Mouse (Mus musculus) ES-E14 (cell line): ENCODE results near the gene Gm6993. TPM values are rescaled to one million over a fixed set of nuclear protein-coding genes. Genes with fewer than 3 reads are reported as not detected.
A peak's percentile ranks its signal among the peaks of the same experiment; 100 is the strongest.

Experiments used
- DNase-seq: peaks from one replicate; pipeline ENCODE4 v3.0.0-alpha.2; 2013; ENCODE audit warnings: low read depth, low spot score
- H3K27ac ChIP-seq: 2 replicates; pipeline ENCODE4 v1.5.1; 2012; ENCODE audit warnings: low read depth, mild to moderate bottlenecking, low read length, moderate library complexity, mixed read lengths; ENCODE audit not compliant: poor library complexity, insufficient read depth, severe bottlenecking
- H3K36me3 ChIP-seq: 2 replicates; pipeline ENCODE4 v1.6.1; 2012; ENCODE audit warnings: mild to moderate bottlenecking, low read length, moderate library complexity, mixed read lengths; ENCODE audit not compliant: control insufficient read depth, poor library complexity, insufficient read depth, severe bottlenecking
- H3K4me1 ChIP-seq, 2 experiments: fragments of 150-350 bp in 1 of 2; sonication (generic) in 1 of 2; 2 replicates each; pipeline ENCODE4 v1.6.1; 2012; ENCODE audit warnings: low read length in 2 of 2, mild to moderate bottlenecking in 1 of 2, mixed read lengths in 1 of 2; ENCODE audit not compliant: control insufficient read depth in 2 of 2, insufficient read depth in 2 of 2, poor library complexity in 1 of 2
- H3K4me3 ChIP-seq, 2 experiments: fragments of 150-350 bp in 1 of 2; sonication (generic) in 1 of 2; 2 replicates each; pipeline ENCODE4 v1.5.1; 2012; ENCODE audit warnings: low read length in 2 of 2, low read depth in 1 of 2, mild to moderate bottlenecking in 1 of 2, mixed read lengths in 1 of 2; ENCODE audit not compliant: insufficient read depth in 1 of 2, poor library complexity in 1 of 2, severe bottlenecking in 1 of 2
- H3K9ac ChIP-seq: 2 replicates; pipeline ENCODE4 v1.6.1; 2012; ENCODE audit warnings: low read depth, mild to moderate bottlenecking, low read length, mixed read lengths; ENCODE audit not compliant: poor library complexity, insufficient read depth, severe bottlenecking
- H3K9me3 ChIP-seq: fragments of 150-350 bp; sonication (generic); 2 replicates; pipeline ENCODE4 v1.6.1; 2012; ENCODE audit warnings: low read depth, mild to moderate bottlenecking, low read length; ENCODE audit not compliant: control insufficient read depth, insufficient read depth
- CHD2 ChIP-seq: IDR thresholded peaks from 2 replicates; pipeline ENCODE4 v1.6.1; 2014; ENCODE audit warnings: mild to moderate bottlenecking, low read depth, low read length, inconsistent platforms
- HCFC1 ChIP-seq: IDR thresholded peaks from 2 replicates; pipeline ENCODE4 v1.6.1; 2012; ENCODE audit warnings: low read length, inconsistent platforms, borderline replicate concordance; ENCODE audit not compliant: insufficient read depth
- MAFK ChIP-seq: IDR thresholded peaks from 2 replicates; pipeline ENCODE4 v1.6.1; 2014; ENCODE audit warnings: mild to moderate bottlenecking, low read depth, low read length, inconsistent platforms; ENCODE audit not compliant: insufficient read depth
- ZC3H11A ChIP-seq: IDR thresholded peaks from 2 replicates; pipeline ENCODE4 v1.6.1; 2012; ENCODE audit warnings: low read depth, mild to moderate bottlenecking, inconsistent platforms, low read length, borderline replicate concordance
- ZNF384 ChIP-seq: IDR thresholded peaks from 2 replicates; pipeline ENCODE4 v1.6.1; 2012; ENCODE audit warnings: low read depth, low read length, inconsistent platforms
- in situ Hi-C, 2 experiments: fragments of 600-800 bp; cut with MboI; formaldehyde crosslinking; loops; one replicate each; pipeline ENCODE4 v1.15.1; 2025; ENCODE audit warnings: low sequenced_read_pairs in 2 of 2, inconsistent platforms in 1 of 2; ENCODE audit not compliant: unreplicated experiment in 2 of 2
- total RNA-seq: library from RNA; depleted of rRNA; stranded (reverse); fragments of 300-350 nt; gene quantifications from 2 replicates; pipeline ENCODE4 v1.2.3, GENCODE M21; 2012

The Gm6993 gene
- total RNA-seq, 1 experiment: not detected

- in situ Hi-C loops: no loop called here
- H3K9me3 ChIP-seq: no peaks in the 10 kb centered on the region
Observed at GRCm38 (mm10) chr12:31222741-31223140, 17.8 kb upstream of the Gm6993 start.

GRCm38 (mm10) chr12:31225451-31225850, 15.1 kb upstream of the Gm6993 start:
- H3K9ac ChIP-seq: no peak overlapping the region; the same call in 1 of the 2 replicates
- no peaks in the 10 kb centered on the region for H3K36me3 ChIP-seq
- no peak for TF ChIP-seq CHD2
- no peak for TF ChIP-seq ZNF384
- peak; percentile 72 for DNase-seq
- H3K4me3 ChIP-seq: peak overlapping the region; percentile 20 to 36; a peak in 3 of 4 replicates
- peaks cover 11 to 13% of the 10 kb centered on the region in 2 experiments for H3K4me1 ChIP-seq
- in situ Hi-C loops: no loop called here
- H3K27ac ChIP-seq: peak overlapping the region; percentile 50; the same call in 1 of the 2 replicates
- no peaks in the 10 kb centered on the region for H3K9me3 ChIP-seq

More at GRCm38 (mm10) chr12:31222741-31223140, 17.8 kb upstream of the Gm6993 start:
- no peak overlapping the region for H3K27ac ChIP-seq
- no peak for TF ChIP-seq ZNF384
- no peak for TF ChIP-seq CHD2
- no peak for TF ChIP-seq ZC3H11A
- TF ChIP-seq MAFK: no peak
- TF ChIP-seq HCFC1: no peak
- no peaks in the 10 kb centered on the region for H3K36me3 ChIP-seq
- H3K4me1 ChIP-seq: peaks cover 9 to 11% of the 10 kb centered on the region in 2 experiments
- DNase-seq: no peak
- no peak overlapping the region for H3K4me3 ChIP-seq
- no peak overlapping the region for H3K9ac ChIP-seq

- Histone ChIP-seq H3K36me3 (no peaks in the 10 kb centered on the region), H3K4me3 (no peak overlapping the region), H3K9me3 (no peaks in the 10 kb centered on the region), H3K27ac (no peak overlapping the region), H3K9ac (no peak overlapping the region), H3K4me1 (peaks cover 11 to 13% of the 10 kb centered on the region in 2 experiments)
- in situ Hi-C loops: no loop called here
- no peak for DNase-seq
- TF ChIP-seq CHD2 (no peak), ZC3H11A (no peak), MAFK (no peak), HCFC1 (no peak), ZNF384 (no peak)
Observed at GRCm38 (mm10) chr12:31227167-31227566, 13.4 kb upstream of the Gm6993 start.

DNA sequence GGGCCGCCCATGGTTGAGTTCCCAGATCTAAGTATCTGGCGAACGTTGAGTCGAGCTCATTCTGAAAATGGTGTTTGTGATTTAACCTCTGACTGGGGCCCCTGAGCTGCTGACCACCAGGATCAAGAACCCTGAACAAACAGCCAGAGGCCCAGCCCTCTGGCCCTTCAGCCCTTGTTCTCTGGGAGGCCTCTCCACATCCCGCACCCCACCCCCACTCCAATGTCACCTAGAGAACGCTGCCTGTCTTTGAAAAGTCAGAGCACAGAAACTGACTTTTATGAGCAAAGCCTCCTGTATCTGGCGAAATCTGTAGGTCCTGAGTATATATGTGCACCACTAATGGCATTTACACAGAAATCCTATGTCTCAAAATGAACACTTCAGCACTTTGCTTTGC, 11.7 kb upstream of the Gm6993 start:
- Histone ChIP-seq H3K9ac (no peak overlapping the region), H3K36me3 (no peaks in the 10 kb centered on the region), H3K9me3 (no peaks in the 10 kb centered on the region), H3K27ac (no peak overlapping the region), H3K4me3 (no peak overlapping the region), H3K4me1 (peaks cover 8 to 14% of the 10 kb centered on the region in 2 experiments)
- in situ Hi-C loops: no loop called here
- DNase-seq: no peak
- no peak for TF ChIP-seq HCFC1
- TF ChIP-seq MAFK: no peak

GRCm38 (mm10) chr12:31232635-31233034, 7.9 kb upstream of the Gm6993 start:
- H3K4me1 ChIP-seq: peaks cover 2 to 15% of the 10 kb centered on the region in 2 experiments; a peak in 2 of 4 replicates
- in situ Hi-C loops: no loop called here
- H3K27ac ChIP-seq: no peak overlapping the region
- TF ChIP-seq ZC3H11A (no peak), ZNF384 (no peak), CHD2 (no peak), HCFC1 (no peak), MAFK (no peak)
- H3K9me3 ChIP-seq: no peaks in the 10 kb centered on the region
- no peaks in the 10 kb centered on the region for H3K36me3 ChIP-seq
- no peak overlapping the region for H3K9ac ChIP-seq
- no peak for DNase-seq
- no peak overlapping the region for H3K4me3 ChIP-seq
